Mouse (Mus musculus) heart, embryonic 13.5 days (tissue): ENCODE measurements around the gene Slc25a13. TPM values are rescaled to one million over a fixed set of nuclear protein-coding genes. Genes with fewer than 3 reads are reported as not detected.

Experiments
- ATAC-seq: fragments of 200-750 bp; cut with Nextera tagmentation; 2 replicates; pipeline ENCODE4 v1.8.0; 2017; ENCODE audit warnings: moderate TSS enrichment; ENCODE audit not compliant: insufficient number of reproducible peaks, low FRiP score, low TSS enrichment; ENCODE audit errors: extremely low read depth
- H3K27ac ChIP-seq: fragments of 300-500 bp; sonication (generic); replicated peaks from 2 replicates; pipeline ENCODE4 v1.5.1; 2015; ENCODE audit warnings: moderate library complexity, mild to moderate bottlenecking, inconsistent platforms
- H3K27me3 ChIP-seq: fragments of 300-500 bp; sonication (generic); replicated peaks from 2 replicates; pipeline ENCODE4 v1.6.1; 2015; ENCODE audit warnings: mild to moderate bottlenecking, inconsistent platforms
- H3K36me3 ChIP-seq: fragments of 300-500 bp; sonication (generic); 2 replicates; pipeline ENCODE4 v1.6.1; 2015; ENCODE audit warnings: mild to moderate bottlenecking, inconsistent platforms
- H3K4me1 ChIP-seq: fragments of 300-500 bp; sonication (generic); 2 replicates; pipeline ENCODE4 v1.6.1; 2015; ENCODE audit warnings: inconsistent platforms
- H3K4me2 ChIP-seq: fragments of 300-500 bp; sonication (generic); 2 replicates; pipeline ENCODE4 v1.6.1; 2015; ENCODE audit warnings: inconsistent platforms, mild to moderate bottlenecking, moderate library complexity
- H3K4me3 ChIP-seq: fragments of 300-500 bp; sonication (generic); 2 replicates; pipeline ENCODE4 v1.5.1; 2015; ENCODE audit warnings: moderate library complexity, mild to moderate bottlenecking, inconsistent platforms
- H3K9ac ChIP-seq: fragments of 300-500 bp; sonication (generic); 2 replicates; pipeline ENCODE4 v1.6.1; 2015; ENCODE audit warnings: inconsistent platforms, mild to moderate bottlenecking, moderate library complexity
- H3K9me3 ChIP-seq: fragments of 300-500 bp; sonication (generic); 2 replicates; pipeline ENCODE4 v1.6.1; 2016; ENCODE audit warnings: inconsistent platforms
- WGBS: fragments of 180-500 bp; shearing (Covaris S2); methylation state at CpG from one replicate; pipeline ENCODE4 v1.1.7; 2015; ENCODE audit warnings: mixed read lengths; 5-methylcytosine and 5-hydroxymethylcytosine counted together
- polyA plus RNA-seq: library from polyadenylated mRNA; unstranded; fragments of >200 nt; fragmentation: Nextera tagmentation; extraction: Ambion mirVana; gene quantifications from 2 replicates; pipeline ENCODE4 v1.2.1, GENCODE M21; 2015

The Slc25a13 gene
- polyA plus RNA-seq, 1 experiment from 2014 or later, result 55.3 TPM

DNA sequence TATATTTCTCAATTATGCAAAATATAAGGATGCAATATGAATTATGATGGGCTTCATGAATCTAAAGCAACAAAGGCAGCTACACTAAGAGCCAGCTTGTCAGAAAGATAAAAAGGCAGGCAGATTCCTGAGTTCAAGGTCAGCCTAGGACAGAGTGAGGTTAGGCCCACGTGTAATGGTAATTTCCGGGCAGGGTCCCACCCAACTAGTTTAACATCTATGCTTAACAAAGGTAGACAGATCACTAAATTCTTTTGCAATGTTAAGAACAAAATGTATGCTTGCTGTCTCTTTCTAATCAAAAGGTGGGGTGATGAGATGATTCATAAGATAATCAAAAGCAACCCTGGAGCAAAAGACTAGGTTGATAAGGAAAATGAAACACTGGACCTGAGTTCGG is 76.6 kb downstream of the Slc25a13 start:
- peaks cover 5% of the 10 kb centered on the region for H3K4me1 ChIP-seq
- no peak overlapping the region for H3K27ac ChIP-seq
- no peak overlapping the region for H3K9ac ChIP-seq
- H3K27me3 ChIP-seq, result no peaks in the 10 kb centered on the region
- H3K9me3 ChIP-seq, result peaks cover 8% of the 10 kb centered on the region
- WGBS, result 74% methylated on average over 3 of the region's 3 CpGs
- H3K4me3 ChIP-seq, result no peak overlapping the region
- H3K36me3 ChIP-seq, result peaks cover 28% of the 10 kb centered on the region
- H3K4me2 ChIP-seq, result no peak overlapping the region
- ATAC-seq, result no peak

DNA sequence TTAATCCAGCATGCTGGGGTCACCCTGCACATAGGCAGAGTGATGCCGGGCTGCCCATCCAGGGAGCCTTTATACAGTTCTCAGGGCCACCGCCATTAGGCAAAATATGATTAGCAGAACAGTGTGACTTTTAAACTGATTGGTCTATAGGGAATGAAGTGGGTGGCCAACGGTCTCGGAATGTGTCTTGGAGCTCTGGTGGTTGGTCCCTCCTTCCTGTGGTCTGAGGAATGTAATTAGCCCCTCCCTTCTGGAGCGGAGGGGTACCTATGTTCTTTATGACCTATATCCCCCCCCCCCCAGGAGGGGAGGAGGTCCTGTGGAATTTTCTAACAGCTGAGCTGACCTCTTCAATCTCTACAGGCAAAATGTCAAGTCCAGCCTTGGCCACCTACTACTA is 77.9 kb downstream of the Slc25a13 start:
- Histone ChIP-seq H3K4me2 (no peak overlapping the region), H3K27me3 (no peaks in the 10 kb centered on the region), H3K27ac (no peak overlapping the region), H3K4me3 (no peak overlapping the region), H3K36me3 (peaks cover 27% of the 10 kb centered on the region), H3K9ac (no peak overlapping the region), H3K4me1 (peaks cover 5% of the 10 kb centered on the region), H3K9me3 (peaks cover 8% of the 10 kb centered on the region)
- ATAC-seq, result no peak
- 89% methylated on average over 5 of the region's 5 CpGs for WGBS

DNA sequence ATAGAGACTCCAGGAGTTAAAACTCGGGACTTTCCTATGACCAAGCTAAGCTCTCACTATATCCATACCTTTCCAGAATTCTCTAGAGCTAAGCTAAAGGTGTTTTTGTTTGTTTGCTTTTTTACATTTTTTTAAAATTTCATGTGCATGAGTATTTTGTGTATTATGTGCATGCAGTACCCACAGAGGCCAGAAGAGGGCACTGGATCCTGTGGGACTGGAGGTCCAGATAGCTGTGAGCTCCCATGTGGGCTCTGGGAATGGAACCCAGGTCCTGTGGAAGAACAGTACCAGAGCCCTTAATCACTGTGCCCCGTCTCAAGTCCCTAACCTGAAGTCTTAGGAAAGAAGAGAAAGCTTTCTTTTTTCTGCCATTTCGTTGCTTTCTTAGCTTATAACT is 80.2 kb downstream of the Slc25a13 start:
- no peaks in the 10 kb centered on the region for H3K4me1 ChIP-seq
- no peak overlapping the region for H3K27ac ChIP-seq
- no peak for ATAC-seq
- H3K27me3 ChIP-seq, result no peaks in the 10 kb centered on the region
- no peak overlapping the region for H3K4me2 ChIP-seq
- H3K36me3 ChIP-seq, result peaks cover 27% of the 10 kb centered on the region
- H3K9me3 ChIP-seq, result peaks cover 8% of the 10 kb centered on the region
- H3K4me3 ChIP-seq, result no peak overlapping the region
- 84% methylated on average over 3 of the region's 3 CpGs for WGBS
- no peak overlapping the region for H3K9ac ChIP-seq

DNA sequence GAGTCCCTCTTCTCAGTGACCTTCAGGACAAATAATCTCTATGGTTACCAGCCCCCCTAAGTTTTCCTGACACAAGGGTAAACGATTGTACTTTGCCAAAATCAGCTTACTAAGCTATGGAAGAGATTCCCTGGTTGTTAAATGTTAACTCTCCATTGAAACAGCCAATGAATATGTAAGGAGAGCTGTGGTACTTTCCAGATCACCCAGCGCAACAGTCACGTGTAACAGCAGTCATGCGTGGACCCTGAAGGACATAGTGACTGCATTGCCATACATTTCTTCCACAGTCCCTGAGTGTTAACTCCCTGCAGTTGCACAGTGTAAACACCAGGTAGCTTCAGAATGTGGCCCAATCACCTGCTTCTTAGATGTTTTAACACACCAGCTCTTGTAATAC is 82.0 kb downstream of the Slc25a13 start:
- Histone ChIP-seq H3K27me3 (no peaks in the 10 kb centered on the region), H3K9ac (no peak overlapping the region), H3K36me3 (peaks cover 36% of the 10 kb centered on the region), H3K9me3 (peaks cover 8% of the 10 kb centered on the region), H3K4me1 (no peaks in the 10 kb centered on the region), H3K27ac (no peak overlapping the region), H3K4me3 (no peak overlapping the region), H3K4me2 (no peak overlapping the region)
- no peak for ATAC-seq
- WGBS, result 80% methylated on average over 4 of the region's 4 CpGs

DNA sequence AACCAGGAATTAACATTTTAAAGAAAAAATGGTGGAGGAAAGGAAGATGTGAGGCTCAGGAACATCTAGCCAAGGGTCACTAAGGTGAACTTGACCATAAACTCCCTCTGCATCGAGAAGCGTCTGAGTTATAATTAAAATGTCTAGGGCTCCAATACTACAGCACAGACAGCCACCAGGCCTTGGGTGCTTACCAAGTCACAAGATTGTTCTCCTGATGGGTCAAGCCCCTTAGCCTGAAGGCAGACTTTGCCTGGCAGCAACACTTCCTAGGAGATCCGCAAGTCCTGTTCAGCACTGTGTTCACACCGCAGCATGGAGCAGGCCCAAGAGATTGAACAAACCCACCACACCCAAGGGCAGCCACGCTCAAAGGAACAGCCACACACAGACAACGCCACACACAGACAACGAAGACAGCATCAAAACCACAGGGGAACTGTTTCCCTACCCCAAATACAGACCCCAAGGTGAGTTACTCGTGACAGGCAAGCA is 83.4 kb downstream of the Slc25a13 start:
- peaks cover 35% of the 10 kb centered on the region for H3K36me3 ChIP-seq
- H3K4me3 ChIP-seq, result no peak overlapping the region
- no peak overlapping the region for H3K4me2 ChIP-seq
- H3K9ac ChIP-seq, result no peak overlapping the region
- peaks cover 8% of the 10 kb centered on the region for H3K9me3 ChIP-seq
- H3K4me1 ChIP-seq, result no peaks in the 10 kb centered on the region
- H3K27me3 ChIP-seq, result no peaks in the 10 kb centered on the region
- no peak overlapping the region for H3K27ac ChIP-seq
- 93% methylated on average over 8 of the region's 8 CpGs for WGBS
- no peak for ATAC-seq

DNA sequence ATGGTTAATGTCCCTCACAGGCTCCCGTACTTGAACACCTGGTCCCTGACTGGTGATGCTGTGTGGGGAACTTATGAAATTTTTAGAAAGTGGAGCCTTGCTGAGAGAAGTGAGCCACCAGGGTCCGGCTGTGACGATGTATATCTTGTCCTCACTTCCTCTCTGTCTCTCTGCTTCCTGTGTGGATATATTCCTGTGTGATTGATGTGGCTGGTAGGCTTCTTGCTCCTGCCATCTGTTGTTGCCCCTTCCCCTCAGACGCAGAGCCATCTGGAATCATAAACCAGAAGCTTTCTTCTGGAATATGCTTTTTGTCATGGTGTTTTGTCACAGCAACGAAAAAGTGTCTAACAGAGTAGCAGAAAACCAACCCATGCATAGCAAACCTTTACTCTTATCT is 84.9 kb downstream of the Slc25a13 start:
- no peak overlapping the region for H3K4me3 ChIP-seq
- H3K4me1 ChIP-seq, result no peaks in the 10 kb centered on the region
- H3K27me3 ChIP-seq, result no peaks in the 10 kb centered on the region
- H3K36me3 ChIP-seq, result peaks cover 33% of the 10 kb centered on the region
- H3K27ac ChIP-seq, result no peak overlapping the region
- WGBS, result 60% methylated on average over 5 of the region's 5 CpGs
- H3K9me3 ChIP-seq, result peaks cover 4% of the 10 kb centered on the region
- ATAC-seq, result no peak
- H3K9ac ChIP-seq, result no peak overlapping the region
- no peak overlapping the region for H3K4me2 ChIP-seq

DNA sequence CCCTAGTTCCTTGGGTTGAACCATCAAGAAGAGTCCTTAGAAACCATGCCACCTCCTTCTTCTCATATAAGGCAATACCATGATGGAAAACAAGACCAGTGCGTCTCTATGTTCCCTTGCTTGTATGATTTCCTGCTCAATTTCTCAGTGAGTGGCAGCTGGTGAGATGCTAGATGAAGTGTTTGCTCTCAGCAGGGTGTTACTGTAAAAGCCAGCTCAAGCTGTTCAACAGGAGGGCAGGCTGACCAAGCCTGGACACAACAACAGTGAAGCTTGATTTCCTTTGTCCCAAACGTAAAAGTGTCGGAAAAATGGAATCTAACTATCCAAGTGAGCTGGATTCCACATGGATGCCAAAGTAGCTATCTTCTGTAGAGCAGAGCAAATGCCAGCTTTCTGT is 91.4 kb downstream of the Slc25a13 start:
- H3K36me3 ChIP-seq, result peaks cover 23% of the 10 kb centered on the region
- H3K4me3 ChIP-seq, result no peak overlapping the region
- no peak overlapping the region for H3K9ac ChIP-seq
- H3K9me3 ChIP-seq, result no peaks in the 10 kb centered on the region
- ATAC-seq, result no peak
- no peaks in the 10 kb centered on the region for H3K27me3 ChIP-seq
- H3K27ac ChIP-seq, result no peak overlapping the region
- no peaks in the 10 kb centered on the region for H3K4me1 ChIP-seq
- no peak overlapping the region for H3K4me2 ChIP-seq
- 85% methylated on average over 3 of the region's 3 CpGs for WGBS

DNA sequence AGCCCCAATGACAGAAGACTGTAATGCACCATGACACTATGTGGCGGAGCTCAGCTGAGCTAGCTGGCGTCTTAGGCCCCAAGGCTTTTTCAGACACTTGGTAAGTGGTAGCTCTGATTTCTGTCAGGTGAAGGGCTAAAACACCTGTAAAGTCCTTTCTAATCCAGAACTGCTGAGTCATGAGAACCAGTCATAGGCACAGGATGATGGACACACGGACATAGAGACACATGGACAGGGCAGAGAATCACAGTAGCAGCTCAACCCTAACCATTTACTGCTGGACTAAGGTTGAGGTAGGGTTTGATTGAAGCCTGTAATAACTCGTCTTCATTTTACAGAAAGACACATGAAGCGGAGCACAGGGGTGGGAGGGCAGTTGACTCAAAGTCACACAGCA is 95.1 kb downstream of the Slc25a13 start:
- H3K9me3 ChIP-seq, result no peaks in the 10 kb centered on the region
- H3K27me3 ChIP-seq, result no peaks in the 10 kb centered on the region
- ATAC-seq, result no peak
- no peaks in the 10 kb centered on the region for H3K4me1 ChIP-seq
- no peak overlapping the region for H3K9ac ChIP-seq
- H3K4me2 ChIP-seq, result no peak overlapping the region
- H3K36me3 ChIP-seq, result peaks cover 9% of the 10 kb centered on the region
- no peak overlapping the region for H3K27ac ChIP-seq
- no peak overlapping the region for H3K4me3 ChIP-seq
- WGBS, result 90% methylated on average over 5 of the region's 5 CpGs

DNA sequence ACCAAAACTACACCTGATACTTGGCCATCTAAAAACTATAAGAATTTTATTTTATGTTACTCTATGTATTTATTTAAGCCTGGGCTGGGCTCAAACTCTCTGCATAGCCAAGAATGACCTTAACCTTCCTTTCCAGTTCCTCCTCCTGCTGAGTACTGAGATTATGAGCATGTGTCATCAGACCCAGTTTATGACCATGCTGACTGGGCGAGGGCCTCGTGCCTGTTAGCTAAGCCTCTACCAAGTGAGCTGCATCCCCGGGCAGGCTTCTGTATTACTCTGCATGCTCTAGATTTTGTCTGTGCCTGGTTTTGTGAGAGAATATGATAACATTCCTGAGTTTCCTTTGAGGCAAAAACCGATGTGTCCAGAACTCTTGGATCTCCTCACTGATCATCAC is 96.1 kb downstream of the Slc25a13 start:
- H3K27ac ChIP-seq, result no peak overlapping the region
- no peak overlapping the region for H3K4me2 ChIP-seq
- no peaks in the 10 kb centered on the region for H3K27me3 ChIP-seq
- H3K4me3 ChIP-seq, result no peak overlapping the region
- no peaks in the 10 kb centered on the region for H3K4me1 ChIP-seq
- 72% methylated on average over 4 of the region's 4 CpGs for WGBS
- H3K36me3 ChIP-seq, result peaks cover 18% of the 10 kb centered on the region
- no peaks in the 10 kb centered on the region for H3K9me3 ChIP-seq
- no peak overlapping the region for H3K9ac ChIP-seq
- ATAC-seq, result no peak

DNA sequence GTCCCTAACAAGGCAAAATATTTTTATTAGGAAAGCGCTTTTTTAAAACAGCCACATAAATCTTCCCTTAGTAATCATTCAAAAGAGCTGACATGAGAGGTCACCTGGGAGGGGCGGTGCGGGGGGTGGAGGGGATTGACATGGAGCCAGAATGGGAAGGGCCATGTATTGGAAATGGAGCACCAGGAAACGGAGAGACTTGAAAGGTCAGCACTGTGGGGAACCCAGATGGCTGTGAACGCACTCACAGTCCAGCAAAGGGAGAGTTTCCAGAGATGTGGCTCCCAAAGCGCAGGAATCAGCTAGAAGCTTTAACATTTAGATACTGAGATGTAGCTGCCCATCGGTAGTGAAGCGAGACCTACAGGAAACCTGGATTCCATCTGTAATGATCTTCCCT is 101.2 kb downstream of the Slc25a13 start:
- no peak for ATAC-seq
- no peak overlapping the region for H3K4me3 ChIP-seq
- H3K27me3 ChIP-seq, result no peaks in the 10 kb centered on the region
- no peak overlapping the region for H3K27ac ChIP-seq
- no peak overlapping the region for H3K4me2 ChIP-seq
- no peaks in the 10 kb centered on the region for H3K9me3 ChIP-seq
- H3K4me1 ChIP-seq, result 0 out of 2 replicates have a peak, but pooled peaks cover 3% of the 10 kb centered on the region
- no peak overlapping the region for H3K9ac ChIP-seq
- WGBS, result 86% methylated on average over 8 of the region's 8 CpGs
- peaks cover 51% of the 10 kb centered on the region for H3K36me3 ChIP-seq

DNA sequence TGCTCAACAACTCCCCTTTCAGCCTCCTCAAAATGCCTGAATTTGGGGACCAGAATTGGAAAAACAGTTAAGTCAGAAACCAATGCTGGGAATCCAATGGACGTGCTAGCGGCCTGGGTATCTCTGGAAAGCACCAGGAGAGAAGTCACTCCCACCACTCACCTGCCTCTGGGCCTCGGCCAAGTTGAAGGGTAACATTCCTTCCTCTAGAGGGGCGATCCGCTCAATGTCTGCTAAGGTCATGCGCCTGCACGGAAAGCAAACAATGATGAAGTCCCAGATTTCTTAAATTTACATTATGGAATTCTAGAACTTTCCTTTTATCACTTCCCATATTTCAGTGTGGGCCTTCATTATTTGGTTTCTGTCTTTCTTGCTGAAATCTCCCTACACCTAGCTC is 103.2 kb downstream of the Slc25a13 start:
- H3K4me3 ChIP-seq, result no peak overlapping the region
- 0 out of 2 replicates have a peak, but pooled peaks cover 3% of the 10 kb centered on the region for H3K4me1 ChIP-seq
- no peak overlapping the region for H3K4me2 ChIP-seq
- H3K27me3 ChIP-seq, result no peaks in the 10 kb centered on the region
- H3K9ac ChIP-seq, result no peak overlapping the region
- H3K9me3 ChIP-seq, result no peaks in the 10 kb centered on the region
- no peak for ATAC-seq
- peaks cover 57% of the 10 kb centered on the region for H3K36me3 ChIP-seq
- no peak overlapping the region for H3K27ac ChIP-seq
- 83% methylated on average over 7 of the region's 7 CpGs for WGBS

DNA sequence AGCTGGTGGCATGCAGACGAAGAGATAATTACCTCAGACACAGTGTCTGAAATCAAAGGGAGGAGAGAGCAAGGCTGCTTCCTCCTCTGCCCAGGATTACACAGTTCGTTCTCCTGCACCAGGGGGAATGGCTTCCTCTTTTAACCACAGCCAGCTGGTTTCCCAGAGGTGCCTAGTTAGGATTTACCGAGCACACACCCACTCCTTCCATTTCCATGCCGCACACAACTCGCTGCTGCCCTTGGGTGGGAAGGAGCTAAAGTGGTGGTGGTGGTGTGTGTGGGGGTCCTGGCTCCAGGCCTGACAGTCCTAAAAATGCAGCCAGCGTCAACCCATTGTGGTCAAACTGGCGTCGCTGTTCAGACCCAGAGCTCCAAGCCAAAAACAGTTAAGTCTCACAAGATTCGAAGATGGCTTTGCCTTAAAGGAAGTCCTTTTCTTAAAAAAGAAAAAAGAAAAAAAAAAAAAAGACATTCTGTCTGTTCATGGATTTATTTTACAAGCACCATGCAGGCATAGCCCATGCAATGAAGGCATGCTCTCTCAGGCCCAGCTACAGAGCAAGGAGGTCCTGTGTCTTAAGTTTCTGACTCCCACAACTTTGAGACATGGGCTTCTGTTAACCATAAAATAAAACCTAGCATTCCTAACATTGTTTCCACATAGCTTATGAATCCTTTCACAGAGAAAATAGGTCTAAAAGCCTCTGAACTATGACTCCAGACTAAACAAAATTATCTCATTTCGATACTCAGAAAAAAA is 104.0 kb downstream of the Slc25a13 start:
- peaks cover 65% of the 10 kb centered on the region for H3K36me3 ChIP-seq
- H3K9ac ChIP-seq, result no peak overlapping the region
- peaks cover 3% of the 10 kb centered on the region; the same call in 1 of the 2 replicates for H3K4me1 ChIP-seq
- no peak for ATAC-seq
- no peak overlapping the region for H3K4me2 ChIP-seq
- H3K27ac ChIP-seq, result no peak overlapping the region
- WGBS, result 69% methylated on average over 10 of the region's 10 CpGs
- no peaks in the 10 kb centered on the region for H3K9me3 ChIP-seq
- H3K4me3 ChIP-seq, result no peak overlapping the region
- no peaks in the 10 kb centered on the region for H3K27me3 ChIP-seq
